ENCODE assay signal across 9 mouse cellular contexts in the genomic region with DNA sequence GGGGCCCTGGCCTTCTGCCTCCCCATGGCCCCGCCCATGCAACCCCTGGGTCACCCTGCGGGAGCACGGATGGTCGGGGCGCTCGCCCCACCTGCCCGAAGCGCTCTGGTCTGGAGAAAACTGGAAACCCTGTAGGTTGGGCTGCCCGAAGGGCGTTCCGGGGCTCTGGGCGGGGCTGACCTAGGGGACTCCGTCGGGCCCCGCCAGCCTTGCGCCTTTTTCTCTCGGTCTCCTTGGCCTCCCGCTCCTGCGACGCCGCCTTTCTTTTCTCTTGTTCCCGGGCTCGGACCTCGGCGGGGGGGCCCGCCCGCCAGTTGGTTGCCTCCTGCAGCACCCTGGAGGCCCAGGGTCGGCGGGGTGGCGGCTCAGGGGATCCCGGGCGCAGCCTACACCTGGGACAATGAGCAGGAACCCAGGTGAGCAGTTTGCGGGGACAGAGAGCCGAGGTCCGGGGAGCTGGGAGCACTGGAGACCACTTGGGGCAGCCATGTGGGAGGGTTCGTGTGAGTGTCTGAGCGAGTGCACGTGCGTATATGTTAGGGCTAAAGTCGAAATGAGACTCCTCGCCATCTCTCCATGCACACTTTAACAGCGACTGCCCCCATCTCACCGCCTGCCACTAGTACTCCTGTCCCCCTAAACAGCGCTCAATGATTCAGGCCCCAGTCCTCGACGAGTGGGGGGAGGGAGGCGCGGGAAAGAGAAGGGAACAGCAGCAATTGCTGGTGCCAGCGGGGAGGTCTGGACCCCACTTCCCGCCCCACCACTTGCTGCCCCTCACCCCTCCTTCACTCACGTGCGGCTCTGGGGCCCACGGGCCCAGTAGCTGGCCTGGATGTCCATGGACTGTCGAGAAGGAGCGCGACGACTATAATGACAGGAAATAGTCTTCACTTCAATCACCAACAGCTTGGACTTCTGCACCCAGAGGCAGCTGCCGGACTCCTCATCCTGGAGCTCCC. TPM values are rescaled to one million over a fixed set of nuclear protein-coding genes. Genes with fewer than 3 reads are reported as not detected.
A peak's percentile ranks its signal among the peaks of the same experiment; 100 is the strongest.
DNase-seq lines count a peak whose midpoint lies in the region; ATAC-seq and TF ChIP-seq lines count a peak whose summit lies in the region.
"Had no signal": no experiment of that assay in that cellular context is flagged by ENCODE, and none has a peak within 500 bp of the region (broad histone marks: within the 10 kb centered on the region; RNA-seq: fewer than 3 reads in every experiment).

No protein-coding gene starts in this region.

- under 1% methylated on average over 58 of the region's 58 CpGs for WGBS in heart, embryonic 10.5 days
- WGBS in forebrain, embryonic 14.5 days, result under 1% methylated on average over 54 of the region's 58 CpGs
- WGBS in midbrain, embryonic 16.5 days, result under 1% methylated on average over 55 of the region's 58 CpGs

- no peak for DNase-seq in heart, embryonic 10.5 days (ENCODE audit: low spot score)
- DNase-seq in heart, postnatal 36 days, result no peak
- DNase-seq in G1E (ENCODE audit: low spot score), result peak; percentile 50
- no peak for DNase-seq in forebrain, embryonic 14.5 days (ENCODE audit: low spot score)
- DNase-seq in kidney, postnatal 10 days, result peak; percentile 54
- DNase-seq in cerebellum, postnatal 36 days, result no peak
- DNase-seq in layer of hippocampus, adult 11-12 months (ENCODE audit: low spot score), result no peak

- TF ChIP-seq CTCF in G1E (IDR thresholded peaks at IDR 0.05; ENCODE audit: low read depth, low read length), result no peak

- H3K27ac ChIP-seq in heart, embryonic 10.5 days, result peak overlapping the region; percentile 31
- H3K27ac ChIP-seq in forebrain, embryonic 14.5 days (ENCODE audit: low read depth, low read length), result no peak overlapping the region
- H3K27ac ChIP-seq in midbrain, embryonic 16.5 days (ENCODE audit: low read length), result no peak overlapping the region

- intact Hi-C loops in heart, postnatal 36 days (cut with DNase I), result no loop called here

- peak overlapping the region; percentile 55; the same call in 1 of the 2 replicates for H3K9ac ChIP-seq in forebrain, embryonic 14.5 days (ENCODE audit: low read length)
- peak overlapping the region; percentile 52 for H3K9ac ChIP-seq in midbrain, embryonic 16.5 days (ENCODE audit: low read depth, low read length)

- no peaks in the 10 kb centered on the region for H3K9me3 ChIP-seq in heart, embryonic 10.5 days
- H3K9me3 ChIP-seq in G1E (replicated peaks), result peaks cover 5% of the 10 kb centered on the region; the same call in 1 of the 2 replicates
- H3K9me3 ChIP-seq in forebrain, embryonic 14.5 days (replicated peaks; ENCODE audit: control insufficient read depth, low read length), result no peaks in the 10 kb centered on the region
- no peaks in the 10 kb centered on the region for H3K9me3 ChIP-seq in midbrain, embryonic 16.5 days (replicated peaks; ENCODE audit: control insufficient read depth, low read length, poor library complexity, severe bottlenecking)

- peaks cover 14% of the 10 kb centered on the region for H3K36me3 ChIP-seq in heart, embryonic 10.5 days
- peaks cover 28% of the 10 kb centered on the region for H3K36me3 ChIP-seq in G1E (replicated peaks)
- H3K36me3 ChIP-seq in forebrain, embryonic 14.5 days (ENCODE audit: control insufficient read depth, insufficient read depth, low read length), result 0 out of 2 replicates have a peak, but pooled peaks cover 3% of the 10 kb centered on the region
- 0 out of 2 replicates have a peak, but pooled peaks cover 2% of the 10 kb centered on the region for H3K36me3 ChIP-seq in midbrain, embryonic 16.5 days (ENCODE audit: control insufficient read depth, insufficient read depth, low read length)

- H3K4me3 ChIP-seq in heart, embryonic 10.5 days, result peak overlapping the region; percentile 63
- peak overlapping the region; percentile 65; the same call in 1 of the 2 replicates for H3K4me3 ChIP-seq in G1E (ENCODE audit: low read depth, low read length)
- H3K4me3 ChIP-seq in forebrain, embryonic 14.5 days (ENCODE audit: low read depth, low read length), result peak overlapping the region; percentile 36
- H3K4me3 ChIP-seq in midbrain, embryonic 16.5 days (ENCODE audit: low read depth, low read length), result peak overlapping the region; percentile 44

- H3K27me3 ChIP-seq in heart, embryonic 10.5 days (ENCODE audit: insufficient read depth, poor library complexity, severe bottlenecking), result peaks cover 88% of the 10 kb centered on the region
- H3K27me3 ChIP-seq in G1E (ENCODE audit: insufficient read depth, low read length), result peaks cover 74% of the 10 kb centered on the region
- peaks cover 86% of the 10 kb centered on the region for H3K27me3 ChIP-seq in forebrain, embryonic 14.5 days (replicated peaks; ENCODE audit: control insufficient read depth, insufficient read depth, low read length)
- peaks cover 71% of the 10 kb centered on the region for H3K27me3 ChIP-seq in midbrain, embryonic 16.5 days (ENCODE audit: control insufficient read depth, insufficient read depth, low read depth, low read length)

- H3K4me1 ChIP-seq in heart, embryonic 10.5 days, result peaks cover 62% of the 10 kb centered on the region
- H3K4me1 ChIP-seq in G1E (ENCODE audit: insufficient read depth, low read depth, low read length), result peaks cover 49% of the 10 kb centered on the region
- H3K4me1 ChIP-seq in forebrain, embryonic 14.5 days (ENCODE audit: control insufficient read depth, insufficient read depth, low read length), result peaks cover 6% of the 10 kb centered on the region; the same call in 1 of the 2 replicates
- peaks cover 32% of the 10 kb centered on the region for H3K4me1 ChIP-seq in midbrain, embryonic 16.5 days (ENCODE audit: control insufficient read depth, insufficient read depth, low read length)

- no peak for ATAC-seq in G1E (ENCODE audit: extremely low read depth, insufficient number of reproducible peaks, low FRiP score, poor library complexity, severe bottlenecking)
- no peak for ATAC-seq in forebrain, embryonic 14.5 days
- ATAC-seq in midbrain, embryonic 16.5 days, result no peak

- peak overlapping the region; percentile 65 for H3K4me2 ChIP-seq in forebrain, embryonic 14.5 days (ENCODE audit: low read length)
- H3K4me2 ChIP-seq in midbrain, embryonic 16.5 days (ENCODE audit: low read length), result peak overlapping the region; percentile 58

RNA-seq across cellular contexts. Expression of gene Ddn, which starts 2.2 kb away (rescaled TPM):
- 0.06 TPM in 1 of 2 replicates, not detected in the other for polyA plus RNA-seq in heart, embryonic 10.5 days (2016; fragmentation: Nextera tagmentation; extraction: Ambion mirVana)
- under 1 TPM; 0.22 to 0.35 TPM for total RNA-seq in heart, postnatal 36 days (2021)
- total RNA-seq in G1E (2014; fragmentation: Nextera tagmentation), result not detected in 2 replicates
- total RNA-seq in G1E (2017), result 0.17 and 0.22 TPM in 2 replicates
- 0.07 and 0.08 TPM in 2 replicates for polyA plus RNA-seq in G1E (2012)
- 0.33 and 0.57 TPM in 2 replicates for polyA plus RNA-seq in forebrain, embryonic 14.5 days (2014; fragmentation: Nextera tagmentation; extraction: Ambion mirVana)
- 0.35 and 0.42 TPM in 2 replicates for polyA plus RNA-seq in midbrain, embryonic 16.5 days (2015; fragmentation: Nextera tagmentation; extraction: Ambion mirVana)

RNA-seq across cellular contexts. Expression of gene Wnt1, which starts 17.4 kb away (rescaled TPM):
- not detected in 2 replicates for polyA plus RNA-seq in heart, embryonic 10.5 days (2016; fragmentation: Nextera tagmentation; extraction: Ambion mirVana)
- not detected for total RNA-seq in heart, postnatal 36 days (2021)
- not detected in 2 replicates for total RNA-seq in G1E (2014; fragmentation: Nextera tagmentation)
- total RNA-seq in G1E (2017), result not detected in 2 replicates
- not detected in 2 replicates for polyA plus RNA-seq in G1E (2012)
- 0.56 TPM in 1 of 2 replicates, not detected in the other for polyA plus RNA-seq in forebrain, embryonic 14.5 days (2014; fragmentation: Nextera tagmentation; extraction: Ambion mirVana)
- 1.2 and 1.3 TPM in 2 replicates for polyA plus RNA-seq in midbrain, embryonic 16.5 days (2015; fragmentation: Nextera tagmentation; extraction: Ambion mirVana)
- total RNA-seq: layer of hippocampus, postnatal 25 days had no signal

RNA-seq across cellular contexts. Expression of gene Prkag1, which starts 24.2 kb away (rescaled TPM):
- polyA plus RNA-seq in heart, embryonic 10.5 days (2016; fragmentation: Nextera tagmentation; extraction: Ambion mirVana), result 95.0 and 97.7 TPM in 2 replicates
- total RNA-seq in heart, postnatal 36 days (2021), result 100 to 1,000 TPM in 1 of 2 experiments, 10 to 100 TPM in 1; 99.8 to 112 TPM
- total RNA-seq in G1E (2014; fragmentation: Nextera tagmentation) (62.8 and 72.4 TPM in 2 replicates), G1E (2017) (114 and 150 TPM in 2 replicates)
- 106 and 142 TPM in 2 replicates for polyA plus RNA-seq in G1E (2012)
- polyA plus RNA-seq in forebrain, embryonic 14.5 days (2014; fragmentation: Nextera tagmentation; extraction: Ambion mirVana), result 82.1 and 87.3 TPM in 2 replicates
- 72.9 and 73.1 TPM in 2 replicates for polyA plus RNA-seq in midbrain, embryonic 16.5 days (2015; fragmentation: Nextera tagmentation; extraction: Ambion mirVana)

RNA-seq across cellular contexts. Expression of gene Wnt10b, which starts 29.1 kb away (rescaled TPM):
- 0.09 TPM in 1 of 2 replicates, not detected in the other for polyA plus RNA-seq in heart, embryonic 10.5 days (2016; fragmentation: Nextera tagmentation; extraction: Ambion mirVana)
- under 1 TPM; 0.27 to 0.33 TPM for total RNA-seq in heart, postnatal 36 days (2021)
- total RNA-seq in G1E (2014; fragmentation: Nextera tagmentation), result not detected in 2 replicates
- total RNA-seq in G1E (2017), result 0.27 TPM in 1 of 2 replicates, not detected in the other
- 0.05 and 0.09 TPM in 2 replicates for polyA plus RNA-seq in G1E (2012)
- not detected in 2 replicates for polyA plus RNA-seq in forebrain, embryonic 14.5 days (2014; fragmentation: Nextera tagmentation; extraction: Ambion mirVana)
- not detected in 2 replicates for polyA plus RNA-seq in midbrain, embryonic 16.5 days (2015; fragmentation: Nextera tagmentation; extraction: Ambion mirVana)

RNA-seq across cellular contexts. Expression of gene Arf3, which starts 44.1 kb away (rescaled TPM):
- 41.7 and 42.7 TPM in 2 replicates for polyA plus RNA-seq in heart, embryonic 10.5 days (2016; fragmentation: Nextera tagmentation; extraction: Ambion mirVana)
- 10 to 100 TPM; 20.8 to 20.9 TPM for total RNA-seq in heart, postnatal 36 days (2021)
- total RNA-seq in G1E (2014; fragmentation: Nextera tagmentation) (60.9 and 65.0 TPM in 2 replicates), G1E (2017) (37.9 and 41.6 TPM in 2 replicates)
- 55.4 and 58.2 TPM in 2 replicates for polyA plus RNA-seq in G1E (2012)
- polyA plus RNA-seq in forebrain, embryonic 14.5 days (2014; fragmentation: Nextera tagmentation; extraction: Ambion mirVana), result 31.7 and 41.4 TPM in 2 replicates
- polyA plus RNA-seq in midbrain, embryonic 16.5 days (2015; fragmentation: Nextera tagmentation; extraction: Ambion mirVana), result 96.4 and 102 TPM in 2 replicates

Comparison
In these comparisons a context has a peak if more than half of its experiments do, and no peak if none do; other contexts are left out.
1. DNase-seq: peak in G1E (single experiment) and kidney, postnatal 10 days (single experiment); none in heart, embryonic 10.5 days (single experiment), heart, postnatal 36 days (0 of 2), forebrain, embryonic 14.5 days (single experiment), cerebellum, postnatal 36 days (0 of 2) and layer of hippocampus, adult 11-12 months (single experiment).
2. Peak in every context shown above with its lines, with median percentiles within 50 percentile points of each other: H3K4me3 ChIP-seq.